Mouse (Mus musculus) neural tube, embryonic 12.5 days (tissue): Measurements from ENCODE around the gene Ddb1. TPM values are rescaled to one million over a fixed set of nuclear protein-coding genes. Genes with fewer than 3 reads are reported as not detected.
A peak's percentile ranks its signal among the peaks of the same experiment; 100 is the strongest.

Source experiments
- ATAC-seq: fragments of 200-750 bp; cut with Nextera tagmentation; 2 replicates; pipeline ENCODE4 v1.8.0; 2017; ENCODE audit warnings: low read depth, mild to moderate bottlenecking, moderate TSS enrichment, moderate library complexity; ENCODE audit not compliant: low FRiP score
- H3K27ac ChIP-seq: fragments of 300-500 bp; sonication (generic); 2 replicates; pipeline ENCODE4 v1.5.1; 2016
- H3K27me3 ChIP-seq: fragments of 300-500 bp; sonication (generic); replicated peaks from 2 replicates; pipeline ENCODE4 v1.6.1; 2016; ENCODE audit warnings: mild to moderate bottlenecking
- H3K36me3 ChIP-seq: fragments of 300-500 bp; sonication (generic); 2 replicates; pipeline ENCODE4 v1.6.1; 2016; ENCODE audit warnings: mild to moderate bottlenecking
- H3K4me1 ChIP-seq: fragments of 300-500 bp; sonication (generic); 2 replicates; pipeline ENCODE4 v1.6.1; 2016
- H3K4me2 ChIP-seq: fragments of 300-500 bp; sonication (generic); replicated peaks from 2 replicates; pipeline ENCODE4 v1.6.1; 2016; ENCODE audit warnings: mild to moderate bottlenecking
- H3K4me3 ChIP-seq: fragments of 300-500 bp; sonication (generic); 2 replicates; pipeline ENCODE4 v1.5.1; 2016
- H3K9ac ChIP-seq: fragments of 300-500 bp; sonication (generic); 2 replicates; pipeline ENCODE4 v1.6.1; 2016; ENCODE audit warnings: mild to moderate bottlenecking
- H3K9me3 ChIP-seq: fragments of 300-500 bp; sonication (generic); 2 replicates; pipeline ENCODE4 v1.6.1; 2016; ENCODE audit warnings: mild to moderate bottlenecking
- WGBS: fragments of 180-500 bp; shearing (Covaris S2); methylation state at CpG from one replicate; pipeline ENCODE4 v1.1.7; 2016; 5-methylcytosine and 5-hydroxymethylcytosine counted together
- polyA plus RNA-seq: library from polyadenylated mRNA; unstranded; fragments of >200 nt; fragmentation: Nextera tagmentation; extraction: Ambion mirVana; gene quantifications from 2 replicates; pipeline ENCODE4 v1.2.1, GENCODE M21; 2016

The Ddb1 gene
- polyA plus RNA-seq, 1 experiment from 2014 or later, result 375 TPM

- ATAC-seq, result no peak
- H3K36me3 ChIP-seq, result peaks cover 24% of the 10 kb centered on the region
- no peak overlapping the region for H3K4me3 ChIP-seq
- H3K27ac ChIP-seq, result no peak overlapping the region
- 92% methylated on average over 2 of the region's 2 CpGs for WGBS
- no peak overlapping the region for H3K9ac ChIP-seq
- H3K4me1 ChIP-seq, result peaks cover 13% of the 10 kb centered on the region
- H3K9me3 ChIP-seq, result no peaks in the 10 kb centered on the region
- H3K27me3 ChIP-seq, result no peaks in the 10 kb centered on the region
- H3K4me2 ChIP-seq, result no peak overlapping the region
Observed at GRCm38 (mm10) chr19:10599648-10600047, 5.5 kb upstream of the Ddb1 start.

GRCm38 (mm10) chr19:10602247-10602769 is 2.8 kb upstream of the Ddb1 start:
- peak overlapping the region; percentile 61 for H3K9ac ChIP-seq
- peaks cover 11% of the 10 kb centered on the region for H3K36me3 ChIP-seq
- H3K27ac ChIP-seq, result peak overlapping the region; percentile 88
- H3K27me3 ChIP-seq, result no peaks in the 10 kb centered on the region
- H3K4me2 ChIP-seq, result peak overlapping the region; percentile 80
- H3K9me3 ChIP-seq, result no peaks in the 10 kb centered on the region
- whole genome bisulfite sequencing, result 4% methylated on average over 6 of the region's 6 CpGs
- peak overlapping the region; percentile 19 for H3K4me3 ChIP-seq
- peaks cover 26% of the 10 kb centered on the region for H3K4me1 ChIP-seq
- peak; percentile 61 for ATAC-seq

GRCm38 (mm10) chr19:10602787-10603186 is 2.3 kb upstream of the Ddb1 start:
- no peaks in the 10 kb centered on the region for H3K27me3 ChIP-seq
- no peaks in the 10 kb centered on the region for H3K9me3 ChIP-seq
- H3K9ac ChIP-seq, result peak overlapping the region; percentile 61
- peak overlapping the region; percentile 80 for H3K4me2 ChIP-seq
- WGBS, result 2% methylated on average over 9 of the region's 9 CpGs
- peaks cover 26% of the 10 kb centered on the region for H3K4me1 ChIP-seq
- peak; percentile 64 for ATAC-seq
- H3K36me3 ChIP-seq, result peaks cover 16% of the 10 kb centered on the region
- H3K27ac ChIP-seq, result peak overlapping the region; percentile 88
- H3K4me3 ChIP-seq, result peak overlapping the region; percentile 19

- no peak overlapping the region for H3K4me3 ChIP-seq
- H3K9me3 ChIP-seq, result no peaks in the 10 kb centered on the region
- WGBS, result 88% methylated on average over 18 of the region's 18 CpGs
- ATAC-seq, result no peak
- H3K4me1 ChIP-seq, result peaks cover 26% of the 10 kb centered on the region
- H3K9ac ChIP-seq, result peak overlapping the region; percentile 68; the same call in 1 of the 2 replicates
- H3K4me2 ChIP-seq, result peak overlapping the region; percentile 80
- no peaks in the 10 kb centered on the region for H3K27me3 ChIP-seq
- peaks cover 23% of the 10 kb centered on the region for H3K36me3 ChIP-seq
- H3K27ac ChIP-seq, result no peak overlapping the region
Observed at GRCm38 (mm10) chr19:10603660-10604523, 1.2 kb upstream of the Ddb1 start.

GRCm38 (mm10) chr19:10604534-10604933 is 593 bp upstream of the Ddb1 start:
- Histone ChIP-seq H3K9ac (peak overlapping the region; percentile 68), H3K4me1 (peaks cover 26% of the 10 kb centered on the region), H3K36me3 (peaks cover 27% of the 10 kb centered on the region), H3K27me3 (no peaks in the 10 kb centered on the region), H3K9me3 (no peaks in the 10 kb centered on the region), H3K4me3 (peak overlapping the region; percentile 98), H3K4me2 (peak overlapping the region; percentile 80), H3K27ac (peak overlapping the region; percentile 65; the same call in 1 of the 2 replicates)
- no peak for ATAC-seq
- 54% methylated on average over 3 of the region's 3 CpGs for WGBS

GRCm38 (mm10) chr19:10605901-10606622 is 935 bp downstream of the Ddb1 start:
- Histone ChIP-seq H3K4me2 (peak overlapping the region; percentile 80), H3K27me3 (no peaks in the 10 kb centered on the region), H3K27ac (peak overlapping the region; percentile 53; the same call in 1 of the 2 replicates), H3K4me1 (peaks cover 26% of the 10 kb centered on the region), H3K9me3 (no peaks in the 10 kb centered on the region), H3K36me3 (peaks cover 38% of the 10 kb centered on the region), H3K4me3 (peak overlapping the region; percentile 98), H3K9ac (peak overlapping the region; percentile 90)
- peak; percentile 6; the same call in 1 of the 2 replicates for ATAC-seq
- WGBS, result 7% methylated on average over 20 of the region's 20 CpGs

- 91% methylated on average over 5 of the region's 5 CpGs for WGBS
- H3K36me3 ChIP-seq, result peaks cover 63% of the 10 kb centered on the region
- H3K4me2 ChIP-seq, result no peak overlapping the region
- H3K9me3 ChIP-seq, result no peaks in the 10 kb centered on the region
- H3K4me3 ChIP-seq, result no peak overlapping the region
- H3K9ac ChIP-seq, result no peak overlapping the region
- peaks cover 20% of the 10 kb centered on the region for H3K4me1 ChIP-seq
- H3K27ac ChIP-seq, result no peak overlapping the region
- ATAC-seq, result no peak
- no peaks in the 10 kb centered on the region for H3K27me3 ChIP-seq
Observed at GRCm38 (mm10) chr19:10608573-10609240, 3.6 kb downstream of the Ddb1 start.

GRCm38 (mm10) chr19:10634106-10634871 is 29.2 kb downstream of the Ddb1 start, which contains the start of gene Vwce:
Vwce (plus strand) TSS chr19:10634213.
- Histone ChIP-seq H3K4me1 (peaks cover 15% of the 10 kb centered on the region), H3K4me2 (peak within 1 kb of the TSS; percentile 80), H3K36me3 (peaks cover 25% of the 10 kb centered on the region), H3K4me3 (peak within 1 kb of the TSS; percentile 35), H3K27ac (no peak within 1 kb of the TSS), H3K27me3 (peaks cover 14% of the 10 kb centered on the region), H3K9me3 (no peaks in the 10 kb centered on the region), H3K9ac (peak within 1 kb of the TSS; percentile 52)
- 3% methylated on average over 32 of the region's 32 CpGs for WGBS
- peak; percentile 84 for ATAC-seq

GRCm38 (mm10) chr19:10634872-10635318 is 29.8 kb downstream of the Ddb1 start:
- H3K9ac ChIP-seq, result peak overlapping the region; percentile 52
- H3K27ac ChIP-seq, result no peak overlapping the region
- peaks cover 19% of the 10 kb centered on the region for H3K36me3 ChIP-seq
- H3K27me3 ChIP-seq, result peaks cover 14% of the 10 kb centered on the region
- peak overlapping the region; percentile 35 for H3K4me3 ChIP-seq
- H3K9me3 ChIP-seq, result no peaks in the 10 kb centered on the region
- H3K4me1 ChIP-seq, result peaks cover 15% of the 10 kb centered on the region
- WGBS, result 4% methylated on average over 21 of the region's 21 CpGs
- peak; percentile 80 for ATAC-seq
- peak overlapping the region; percentile 80 for H3K4me2 ChIP-seq

- WGBS, result 68% methylated on average over 7 of the region's 7 CpGs
- Histone ChIP-seq H3K27me3 (peaks cover 14% of the 10 kb centered on the region), H3K4me1 (peaks cover 15% of the 10 kb centered on the region)
Observed at GRCm38 (mm10) chr19:10637840-10638239, 32.7 kb downstream of the Ddb1 start.

GRCm38 (mm10) chr19:10640080-10640479 is 35.0 kb downstream of the Ddb1 start:
- H3K27ac ChIP-seq, result no peak overlapping the region
- H3K4me3 ChIP-seq, result no peak overlapping the region
- peaks cover 3% of the 10 kb centered on the region; the same call in 1 of the 2 replicates for H3K4me1 ChIP-seq
- no peaks in the 10 kb centered on the region for H3K36me3 ChIP-seq
- 0 out of 2 replicates have a peak overlapping the region, but pooled peaks have one; percentile 7 for H3K4me2 ChIP-seq
- WGBS, result 22% methylated on average over 5 of the region's 5 CpGs
- H3K9ac ChIP-seq, result no peak overlapping the region
- H3K27me3 ChIP-seq, result peaks cover 8% of the 10 kb centered on the region
- H3K9me3 ChIP-seq, result no peaks in the 10 kb centered on the region
- no peak for ATAC-seq

More at GRCm38 (mm10) chr19:10637840-10638239, 32.7 kb downstream of the Ddb1 start:
- ATAC-seq, result no peak
- Histone ChIP-seq H3K27ac (no peak overlapping the region), H3K4me3 (no peak overlapping the region), H3K9me3 (no peaks in the 10 kb centered on the region), H3K4me2 (no peak overlapping the region), H3K36me3 (no peaks in the 10 kb centered on the region), H3K9ac (no peak overlapping the region)
